Mouse (Mus musculus): Measurements from ENCODE around the gene Cfap300.

Gene Cfap300

DNA sequence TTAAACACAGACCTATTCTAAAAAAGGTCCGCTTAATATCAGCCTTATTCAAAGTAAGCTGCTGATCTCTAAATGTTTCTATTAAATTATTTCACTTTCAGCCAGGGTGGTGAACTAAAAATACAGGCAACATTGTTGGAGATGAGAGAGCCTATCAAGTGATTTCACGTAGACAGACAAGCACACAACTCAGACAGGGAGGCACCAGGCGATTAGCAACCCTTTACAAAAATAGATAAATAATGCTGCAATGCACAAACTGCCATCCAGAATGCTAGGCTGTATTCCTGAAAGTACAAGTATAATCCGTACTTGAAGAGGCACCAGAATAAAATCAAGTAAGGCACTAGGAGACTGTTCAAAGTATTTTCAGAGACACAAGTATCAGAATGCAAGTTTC lies 58.3 kb downstream of the Cfap300 start:
- DNase-seq (ENCODE audit: low spot score in 2 of 2), result no peak

DNA sequence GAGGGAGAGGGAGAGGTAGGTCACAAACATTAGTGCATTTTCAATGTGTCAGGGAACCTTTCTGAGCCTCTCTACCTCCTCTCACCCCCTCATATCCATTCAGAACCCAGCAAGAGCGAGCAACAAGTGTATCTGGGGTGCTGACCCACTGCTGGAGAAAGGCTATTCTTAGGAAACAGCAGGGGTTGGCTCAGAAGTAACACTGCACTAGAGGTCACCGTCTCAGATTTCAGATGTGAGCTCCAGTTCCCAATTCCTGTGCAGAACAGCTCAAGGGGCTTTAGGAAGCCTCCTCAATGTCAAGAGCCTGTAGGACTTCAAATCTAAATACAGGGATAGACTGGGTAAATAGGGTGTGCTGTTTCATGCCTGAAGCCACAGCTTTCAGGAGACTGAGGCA lies 59.0 kb downstream of the Cfap300 start:
- DNase-seq (ENCODE audit: low spot score in 2 of 2), result no peak

DNA sequence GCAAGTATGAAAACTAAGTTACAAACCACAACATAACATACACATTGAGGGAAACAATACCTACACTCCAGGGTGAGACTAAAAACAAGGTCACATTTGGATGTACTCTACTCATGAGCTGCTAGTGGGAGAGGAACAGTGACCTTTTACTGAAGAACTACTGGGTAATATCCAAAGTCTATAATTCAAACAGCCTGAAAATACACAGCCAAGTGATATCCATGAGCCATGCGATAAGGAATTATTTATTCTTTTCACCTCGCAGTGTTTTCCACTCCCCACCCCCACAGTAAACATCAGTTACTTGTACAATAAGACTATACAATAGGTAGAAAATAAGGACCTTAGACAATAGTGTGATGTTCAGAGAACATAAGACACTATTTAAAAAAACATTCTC lies 62.5 kb downstream of the Cfap300 start:
- no peak for DNase-seq (ENCODE audit: low spot score in 2 of 2)

GRCm38 (mm10) chr9:7979153-7979916 lies 63.3 kb downstream of the Cfap300 start:
- DNase-seq (ENCODE audit: low spot score in 2 of 2), result peak in 1 of 2 experiments; percentile 18

DNA sequence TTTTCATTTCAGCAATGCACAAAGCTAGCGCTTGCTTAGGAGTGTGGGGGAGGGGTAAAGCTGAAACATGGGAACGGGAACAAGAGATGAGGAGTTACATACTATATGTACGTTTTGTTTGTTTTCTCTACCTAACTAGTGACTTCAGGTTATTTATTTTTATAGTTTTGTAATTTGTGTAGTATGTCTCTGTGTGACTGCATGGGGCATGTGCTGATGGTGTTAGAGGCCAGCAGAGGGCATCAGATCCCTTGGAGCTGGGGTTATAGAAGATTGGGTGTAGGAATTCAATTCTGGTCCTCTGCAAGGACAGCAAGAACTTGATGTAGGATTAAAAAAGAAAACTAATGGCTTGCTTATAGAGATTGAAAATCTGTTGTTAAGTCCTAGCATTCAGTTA lies 64.1 kb downstream of the Cfap300 start:
- DNase-seq (ENCODE audit: low spot score in 2 of 2), result no peak

GRCm38 (mm10) chr9:7977587-7977986 lies 65.0 kb downstream of the Cfap300 start:
- DNase-seq (ENCODE audit: low spot score in 2 of 2), result no peak

DNA sequence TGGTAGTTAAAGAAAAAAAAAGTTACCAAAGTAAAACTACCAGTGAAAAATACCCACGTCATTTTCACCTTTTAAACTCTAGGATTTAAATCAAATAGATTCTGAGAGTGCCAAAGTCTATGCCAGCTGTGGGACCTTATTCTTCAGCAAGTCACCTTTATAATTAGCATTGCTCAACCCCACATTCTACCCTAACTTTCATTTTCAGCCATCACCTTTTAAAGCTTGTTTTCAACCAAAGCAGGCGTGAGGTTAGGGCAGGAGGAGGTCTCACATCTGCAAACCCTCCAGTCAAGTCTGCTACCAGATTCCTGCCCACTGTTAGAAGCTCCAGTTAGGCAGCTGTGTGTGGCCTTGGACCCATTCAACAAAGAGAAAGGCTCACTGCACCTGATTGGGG lies 70.6 kb downstream of the Cfap300 start:
- no peak for DNase-seq (ENCODE audit: low spot score in 2 of 2)

Data from right cerebral cortex, adult 2 months (tissue).